Mouse (Mus musculus) gastrocnemius, adult 18-20 months (tissue): ENCODE measurements at regions not wholly inside any gene's neighbourhood (a gene's known extent, or its start where the extent isn't known, plus 50 kb on each side); places are given as distances from the start of the nearest gene placed in this dataset.

ENCODE experiments used
- DNase-seq: peaks from one replicate; pipeline ENCODE4 v3.0.0; 2021; ENCODE audit warnings: low spot score

DNA sequence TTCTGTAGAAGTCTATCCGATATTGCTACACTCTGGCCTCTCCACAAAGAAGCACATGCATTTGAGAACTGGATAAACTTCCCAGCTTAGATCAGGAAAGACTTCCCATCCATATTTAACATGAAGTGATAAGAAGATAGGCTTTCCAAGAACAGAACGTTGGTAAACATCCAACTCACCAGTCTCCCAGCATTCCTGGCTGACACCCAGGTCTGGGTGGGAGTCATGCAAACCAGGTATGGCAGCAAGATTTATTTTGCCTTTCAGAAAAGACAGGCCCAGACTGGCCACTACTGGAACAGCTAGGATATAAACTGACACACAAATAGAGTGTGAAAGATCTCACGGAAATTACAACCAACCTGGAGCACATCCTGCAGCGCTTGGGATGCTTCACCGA, 459.6 kb downstream of the Psat1 start:
- DNase-seq, result no peak

DNA sequence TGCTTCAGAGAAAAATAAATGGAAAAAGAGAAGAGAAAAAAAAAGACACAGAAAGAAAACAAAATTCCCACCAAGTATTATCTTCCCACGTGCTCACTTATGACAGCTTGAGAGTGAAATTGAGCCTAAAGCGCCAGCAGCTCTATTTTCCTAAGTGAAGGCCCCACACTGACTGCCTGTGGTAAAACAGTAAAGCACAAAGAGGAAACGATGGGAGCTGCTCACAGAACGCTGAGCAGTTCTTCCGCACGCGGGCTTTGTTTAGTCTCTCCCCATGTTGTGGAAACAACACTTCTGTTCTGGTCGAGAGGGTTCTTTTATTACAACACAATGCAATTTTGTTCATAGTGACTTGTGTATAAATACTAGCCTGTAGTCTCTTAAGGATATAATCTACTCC, 465.5 kb downstream of the Psat1 start:
- DNase-seq, result no peak

DNA sequence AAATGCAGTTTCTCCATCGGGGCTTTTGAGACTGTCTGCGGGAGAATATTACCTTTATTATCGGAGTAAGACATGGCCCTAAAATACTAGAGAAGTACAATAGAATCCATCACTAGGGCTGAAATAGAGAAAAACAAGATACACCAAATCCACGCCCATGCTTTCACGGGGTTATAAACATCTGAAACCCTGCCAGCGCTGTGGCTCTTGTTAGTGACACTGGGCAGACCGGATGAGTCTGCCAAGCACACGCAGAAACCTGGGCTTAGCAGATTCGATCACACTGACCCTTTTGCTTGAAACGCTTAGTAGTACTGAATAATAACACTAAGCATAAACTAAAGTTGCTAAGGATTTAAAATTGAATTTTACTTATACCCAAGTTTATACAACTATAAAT, 477.6 kb downstream of the Psat1 start:
- no peak for DNase-seq

DNA sequence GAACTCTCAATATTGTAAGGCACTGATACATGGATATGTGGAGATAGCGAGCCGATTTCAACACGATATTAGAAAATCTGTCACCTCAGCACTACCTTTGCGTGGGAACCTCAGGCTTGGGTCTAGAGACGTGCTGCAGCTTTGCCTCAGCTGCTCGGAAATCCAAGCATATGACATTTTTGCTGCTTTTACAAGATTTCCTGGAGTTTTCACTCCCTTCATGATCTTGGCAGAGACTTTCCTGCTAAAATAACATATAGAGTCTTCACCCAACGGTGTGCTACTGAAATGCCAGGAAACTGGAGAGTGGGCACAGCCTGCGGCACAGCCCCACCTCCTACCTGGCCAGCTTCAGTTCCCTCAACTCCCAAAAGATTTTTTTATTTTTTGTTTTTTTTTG, 480.4 kb downstream of the Psat1 start:
- no peak for DNase-seq

DNA sequence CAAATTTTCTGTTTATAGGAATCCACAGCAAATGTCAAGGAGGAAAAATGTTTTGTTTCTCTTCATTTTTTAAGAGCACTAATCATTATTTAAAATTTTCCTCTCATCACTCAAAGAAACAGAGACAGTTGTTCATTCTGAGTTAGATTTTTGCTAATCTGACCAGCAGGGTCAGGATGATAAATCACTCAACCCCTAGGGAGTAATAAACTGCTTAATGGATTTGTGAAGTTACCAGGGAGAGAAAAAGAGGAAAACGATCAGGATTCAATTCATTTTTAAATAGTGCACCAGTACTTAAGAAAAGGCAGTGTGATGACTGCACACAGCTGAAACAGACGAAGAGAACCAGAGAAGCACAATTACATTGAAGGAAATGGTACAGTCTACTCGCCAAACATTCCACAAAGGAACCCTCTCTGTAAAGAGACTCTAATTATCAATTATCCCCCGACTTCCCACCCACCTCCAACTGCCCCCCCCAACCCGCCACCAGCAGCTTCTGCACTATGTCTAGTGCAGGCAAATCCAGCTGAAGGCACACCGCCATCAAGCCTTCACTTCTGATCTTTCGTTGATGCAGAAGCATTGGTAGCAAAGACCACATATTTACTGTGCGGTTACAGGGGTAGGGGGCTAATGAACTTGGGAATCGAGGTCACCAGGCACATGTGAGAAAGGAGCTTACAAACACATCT, 481.9 kb downstream of the Psat1 start:
- DNase-seq, result no peak

DNA sequence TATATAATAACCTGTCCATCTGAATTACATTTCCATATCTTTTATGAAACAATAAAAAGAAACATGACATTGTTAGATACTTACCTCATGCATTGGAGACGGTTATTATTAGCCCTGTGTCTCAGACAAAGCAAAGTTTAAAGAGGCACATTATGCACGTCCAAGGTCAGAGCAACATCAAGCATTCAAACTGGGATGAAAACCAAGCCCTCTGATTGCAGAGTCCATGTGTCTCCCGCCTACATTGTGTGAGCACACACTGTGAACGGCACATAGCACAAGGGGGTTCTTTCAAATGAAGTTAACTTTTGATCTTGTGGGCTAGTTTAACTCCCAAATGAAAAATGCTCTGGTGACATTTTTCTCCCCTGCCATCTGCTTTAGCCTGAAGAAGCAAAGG, 489.3 kb downstream of the Psat1 start:
- DNase-seq, result no peak

DNA sequence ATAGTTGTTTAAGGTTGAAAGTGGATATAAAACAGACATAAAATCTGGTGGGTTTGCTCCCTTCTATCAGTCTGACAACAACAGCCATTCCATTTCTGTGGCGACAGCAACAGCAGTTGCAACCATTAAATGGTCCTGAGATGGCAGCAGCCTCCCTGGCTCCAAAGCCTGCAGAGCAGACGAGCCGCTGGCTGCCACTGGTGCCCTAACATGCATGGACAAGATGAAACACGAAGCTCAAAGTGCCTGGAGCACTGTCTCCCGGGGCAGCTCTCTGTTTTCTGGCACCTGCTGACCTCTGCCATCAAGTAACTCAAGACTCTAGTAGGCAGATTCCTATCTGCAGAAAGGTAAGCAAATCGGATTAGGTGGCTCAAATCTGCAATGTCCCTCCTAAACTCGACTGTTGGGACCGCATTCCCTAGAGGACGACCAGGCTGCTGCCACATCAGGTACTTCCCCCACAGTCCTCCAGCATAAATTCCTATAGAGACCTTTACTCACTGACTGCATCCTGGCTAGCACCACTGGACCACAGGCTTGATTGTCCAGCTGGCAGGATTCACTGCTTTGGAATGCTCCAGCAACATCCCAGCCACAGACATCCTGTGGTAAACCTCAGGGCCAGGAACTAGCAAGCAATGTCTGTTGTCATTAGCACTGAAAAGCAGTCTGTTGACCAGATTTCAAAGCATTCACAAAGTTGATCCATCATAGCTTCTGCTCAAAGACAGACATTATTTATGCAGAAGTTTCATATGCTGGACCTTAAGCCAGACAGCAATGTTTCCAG, 490.0 kb downstream of the Psat1 start:
- no peak for DNase-seq

DNA sequence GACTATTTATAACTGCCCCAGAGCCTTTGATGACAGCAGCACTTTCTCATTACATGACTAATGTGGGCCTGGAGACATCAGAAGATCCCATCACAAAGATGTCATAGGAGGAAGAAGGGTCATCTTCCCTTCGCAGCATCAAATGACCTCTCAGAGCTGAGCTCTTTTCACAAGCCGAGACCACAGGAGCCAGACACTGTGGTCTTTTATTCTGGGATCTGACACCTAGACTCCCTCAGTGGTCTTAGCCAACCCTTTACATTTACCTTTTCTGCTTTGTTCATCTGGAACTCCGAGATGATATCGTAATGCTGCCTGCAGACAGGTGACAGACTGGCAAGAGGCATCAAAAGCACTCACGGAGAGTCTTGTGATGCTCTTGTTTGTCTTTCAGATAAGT, 498.1 kb downstream of the Psat1 start:
- no peak for DNase-seq

DNA sequence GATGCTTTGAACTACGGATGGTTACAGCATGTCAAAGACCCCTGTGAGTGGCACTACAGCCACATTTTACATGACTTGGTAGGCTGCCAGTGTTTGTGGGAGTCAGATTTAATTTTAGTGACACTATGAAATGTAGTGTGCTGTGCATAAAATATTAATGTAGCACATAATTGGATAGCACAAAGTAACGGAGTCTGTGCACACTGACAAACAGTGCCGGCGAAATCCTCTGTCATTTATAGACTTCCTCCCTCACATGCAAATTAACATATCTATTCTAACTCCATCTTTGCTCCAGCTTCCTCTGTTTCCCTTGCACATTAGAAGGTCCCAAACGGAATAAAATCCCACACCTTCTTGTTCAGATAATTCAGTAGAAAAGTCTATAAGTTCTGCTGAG, 515.3 kb downstream of the Psat1 start:
- DNase-seq, result no peak

DNA sequence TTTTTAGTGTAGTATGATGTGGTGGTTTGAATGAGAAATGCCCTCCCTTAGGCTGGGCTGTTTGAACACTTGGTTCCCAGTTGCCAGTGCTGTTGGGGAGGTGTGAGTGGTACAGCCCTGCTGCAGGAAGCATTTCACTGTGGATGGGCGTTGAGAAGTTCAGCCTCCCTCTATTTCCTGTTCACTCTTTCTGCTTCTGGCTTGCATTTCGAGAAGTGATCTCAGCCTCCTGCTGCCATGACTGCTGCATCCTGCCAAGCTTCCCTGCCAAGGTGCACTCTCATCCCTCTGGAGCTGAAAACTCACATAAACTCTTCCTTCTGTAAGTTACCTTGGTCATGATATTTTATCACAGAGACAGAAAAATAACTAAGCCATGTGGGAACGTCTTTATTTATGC, 525.8 kb downstream of the Psat1 start:
- no peak for DNase-seq

DNA sequence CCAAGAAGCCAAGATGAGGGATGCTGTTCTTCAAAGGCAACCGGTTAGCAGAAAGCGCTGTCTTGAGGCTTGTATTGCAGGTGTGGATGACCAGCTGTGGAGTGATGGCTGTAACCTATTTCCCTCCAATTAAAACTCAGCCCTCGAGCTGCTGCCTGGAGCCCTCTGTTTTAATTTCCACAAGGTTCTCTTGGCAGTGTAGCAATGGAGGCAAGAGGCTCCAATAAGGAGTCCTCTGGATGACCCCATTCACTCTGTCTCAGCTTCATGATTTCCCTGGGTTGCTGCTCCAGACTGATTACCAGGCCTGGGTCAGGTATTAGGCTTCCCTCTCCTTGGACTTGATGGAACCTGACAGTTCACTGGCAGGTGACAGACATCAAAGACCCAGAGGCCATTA, 548.5 kb downstream of the Psat1 start:
- DNase-seq, result no peak

DNA sequence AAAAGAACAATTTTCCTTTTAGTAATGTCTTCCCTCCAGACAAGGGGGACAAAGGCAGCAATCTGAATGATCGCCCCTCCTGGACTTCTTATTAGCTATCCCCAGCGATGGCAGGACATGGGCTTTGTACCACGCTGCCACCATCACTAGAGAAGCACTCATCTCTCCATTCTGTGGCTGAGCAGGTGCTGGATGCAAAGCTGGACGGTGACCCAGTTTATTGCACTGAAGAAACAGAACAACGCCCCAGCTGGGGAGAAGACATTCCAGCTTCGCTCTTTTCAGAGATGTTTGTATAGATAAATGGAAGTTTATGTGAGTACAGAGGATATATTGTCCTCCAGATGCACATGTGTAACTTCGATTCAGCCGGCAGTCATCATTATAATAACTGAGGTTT, 575.5 kb downstream of the Psat1 start:
- no peak for DNase-seq

DNA sequence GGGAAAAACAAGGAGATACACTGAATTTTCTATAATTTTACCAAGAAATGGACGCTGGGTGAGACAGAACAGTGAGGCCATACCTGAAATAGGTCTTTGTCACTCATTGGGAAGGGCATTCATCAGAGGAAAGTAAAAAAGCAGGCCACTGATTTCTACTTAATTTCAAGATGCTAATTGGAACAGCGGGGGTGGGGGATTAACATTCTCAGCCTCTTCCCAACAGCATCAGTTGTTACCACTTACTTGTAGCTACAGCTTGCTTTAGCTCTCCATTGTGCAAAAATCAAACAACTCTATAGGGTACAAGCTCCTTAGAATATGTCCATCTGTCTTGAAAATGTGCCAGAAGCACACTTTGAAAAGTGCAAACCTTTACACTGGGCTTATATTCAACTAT, 580.2 kb downstream of the Psat1 start:
- no peak for DNase-seq

DNA sequence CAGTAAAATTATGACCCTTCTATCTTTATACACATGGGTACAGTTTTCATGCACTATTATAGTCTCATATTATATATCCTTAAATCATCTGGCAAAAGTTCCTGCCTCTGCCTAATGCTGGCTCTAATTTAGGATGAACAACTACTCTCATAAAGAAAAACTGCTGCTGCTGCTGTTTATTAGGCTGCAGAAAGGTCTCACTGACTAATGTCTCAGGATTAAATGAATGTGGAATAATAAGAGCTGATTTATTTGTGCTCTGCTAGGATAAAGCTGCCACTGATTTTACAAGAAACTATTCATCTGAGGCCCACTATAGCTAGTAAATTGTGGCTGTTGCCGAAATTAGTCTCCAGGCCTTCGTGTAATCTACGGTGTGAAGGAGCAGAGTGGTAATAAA, 590.0 kb downstream of the Psat1 start:
- no peak for DNase-seq

DNA sequence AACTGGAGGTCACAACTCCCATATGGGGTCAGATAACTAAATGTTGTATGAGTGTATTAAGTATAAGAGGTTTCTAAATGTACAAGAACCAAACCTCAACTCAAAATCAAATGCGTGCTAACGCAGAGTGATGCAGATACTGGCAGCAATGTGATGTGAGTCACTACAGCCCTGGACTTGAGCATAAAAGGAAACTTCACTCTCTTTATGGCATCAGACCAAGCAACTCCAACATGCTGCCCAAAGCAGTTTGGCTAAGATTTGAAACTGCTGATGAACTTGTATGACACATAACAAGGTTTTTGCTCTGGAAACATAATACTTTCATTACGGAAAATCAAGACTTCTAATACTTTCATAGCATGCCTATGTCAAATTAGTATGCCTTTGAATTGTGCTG, 598.8 kb downstream of the Psat1 start:
- DNase-seq, result no peak

DNA sequence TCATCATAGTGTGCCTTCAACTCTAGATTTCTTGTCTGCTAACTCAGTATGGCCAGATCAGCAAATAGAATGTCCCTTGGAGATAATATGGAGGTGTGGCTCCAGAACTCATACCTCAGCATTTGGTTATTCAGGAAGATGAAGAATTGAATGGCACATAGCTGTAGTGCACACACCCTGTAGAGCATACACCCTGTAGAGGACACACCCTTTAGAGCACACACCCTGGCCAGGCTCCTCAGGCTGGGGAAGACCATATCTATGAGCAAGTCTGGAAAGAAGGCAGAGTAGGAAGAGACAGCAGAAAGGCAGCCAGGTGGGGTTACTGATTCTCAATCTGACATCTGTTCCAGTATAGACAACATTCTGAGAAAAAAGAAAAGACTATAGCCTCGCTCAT, 604.9 kb downstream of the Psat1 start:
- no peak for DNase-seq

DNA sequence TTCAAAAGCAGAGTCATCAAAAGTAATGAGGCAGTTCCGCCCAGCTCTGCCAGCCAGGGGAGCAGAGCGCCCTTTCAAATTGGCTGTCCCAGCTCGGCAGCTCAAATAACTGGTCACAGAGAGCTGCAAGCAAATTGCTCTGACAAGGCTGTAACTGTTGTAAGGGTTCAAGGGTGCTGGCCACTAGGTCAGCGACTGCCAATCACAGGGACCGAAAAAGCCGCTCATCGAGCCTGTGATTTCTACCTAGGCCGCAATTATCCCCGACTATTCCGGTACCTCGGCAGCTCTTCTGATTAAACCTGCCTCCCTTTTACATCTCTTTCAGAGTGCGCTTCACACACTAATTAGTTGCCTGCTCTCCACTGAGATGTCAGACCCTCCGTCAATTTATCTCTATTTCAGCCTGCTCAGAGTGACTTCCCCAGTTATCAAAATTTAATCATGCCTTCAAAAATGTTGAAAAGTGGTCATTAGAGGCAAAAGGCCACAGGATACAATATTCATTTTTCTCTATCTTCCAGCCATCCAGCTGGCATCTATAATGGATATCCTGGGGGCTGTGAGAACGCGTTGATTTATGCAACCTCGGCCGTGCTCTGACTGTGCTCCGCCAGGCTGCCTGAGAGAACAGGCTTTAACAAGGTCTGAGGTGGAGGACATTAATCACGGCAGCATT, 606.7 kb downstream of the Psat1 start:
- DNase-seq, result no peak

DNA sequence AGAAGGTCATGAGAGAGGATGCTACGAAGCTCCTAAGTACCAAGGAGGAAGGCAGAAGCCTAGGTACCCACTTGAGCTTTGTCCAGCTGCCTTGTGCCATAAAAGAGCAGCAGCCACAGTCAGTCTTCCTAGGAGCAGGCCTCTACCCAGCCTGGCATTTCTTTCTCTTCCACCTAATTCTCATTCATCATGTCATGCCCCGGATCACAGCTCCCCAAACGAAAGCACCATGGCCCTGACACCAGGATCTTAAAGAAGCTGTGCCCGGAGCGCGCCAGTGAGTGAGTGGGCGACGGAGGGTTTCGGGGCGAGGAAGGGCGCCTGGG, 607.2 kb downstream of the Psat1 start:
- DNase-seq, result no peak

DNA sequence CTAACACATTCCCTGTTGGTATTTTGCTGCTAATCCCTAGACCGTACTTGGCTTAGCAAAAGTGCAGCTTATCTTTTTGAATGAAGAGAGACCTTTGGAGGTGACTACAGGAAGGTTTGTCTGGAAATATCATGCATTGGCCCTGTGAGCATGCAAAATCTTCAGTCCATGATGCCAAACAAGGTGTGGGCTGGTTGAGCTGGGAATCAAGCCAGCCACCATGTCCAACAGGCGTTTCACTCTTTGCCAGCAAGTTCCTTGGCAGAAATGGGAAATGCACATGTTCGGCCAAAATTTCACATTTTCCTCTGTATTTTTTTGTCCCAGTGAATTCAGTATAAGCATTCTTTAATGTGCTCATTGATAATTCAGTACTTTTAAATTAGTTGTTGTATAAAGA, 617.0 kb downstream of the Psat1 start:
- no peak for DNase-seq

DNA sequence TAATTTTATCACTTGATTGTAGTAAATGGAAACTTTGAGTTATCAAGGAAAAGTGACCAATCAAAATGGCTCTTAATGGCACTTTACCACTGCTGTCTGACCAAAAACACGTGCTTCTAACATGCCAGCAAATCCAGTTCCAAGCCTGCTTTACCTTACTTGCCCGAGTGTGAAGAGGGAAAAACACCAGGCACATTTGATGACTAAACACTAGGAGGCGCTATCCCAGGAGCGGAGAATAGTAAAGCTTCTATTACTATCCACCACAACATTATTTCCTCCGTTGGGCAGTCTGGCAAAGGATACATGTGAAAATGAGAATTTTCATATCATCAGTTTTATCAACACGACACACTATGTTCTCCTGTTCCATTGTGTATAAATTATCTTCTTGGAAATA, 647.7 kb downstream of the Psat1 start:
- DNase-seq, result no peak

DNA sequence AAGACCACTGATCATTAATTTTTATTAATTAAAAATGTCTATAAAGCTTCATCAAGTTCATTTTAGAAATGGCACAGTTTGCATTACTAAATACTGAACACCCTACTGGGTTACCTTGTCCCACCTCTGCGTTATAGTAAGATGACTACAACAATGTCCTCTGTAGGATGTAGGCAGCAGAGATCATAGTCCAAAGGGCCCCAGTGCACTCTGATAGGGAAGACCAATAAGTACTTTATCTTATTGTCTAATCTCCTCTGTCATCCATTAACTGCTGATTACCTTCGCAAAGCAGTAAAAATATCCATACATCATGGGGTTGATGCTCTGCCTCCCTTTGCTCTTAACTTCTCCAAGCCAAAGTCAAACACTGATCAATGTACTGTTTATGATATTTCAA, 662.1 kb downstream of the Psat1 start:
- DNase-seq, result no peak

DNA sequence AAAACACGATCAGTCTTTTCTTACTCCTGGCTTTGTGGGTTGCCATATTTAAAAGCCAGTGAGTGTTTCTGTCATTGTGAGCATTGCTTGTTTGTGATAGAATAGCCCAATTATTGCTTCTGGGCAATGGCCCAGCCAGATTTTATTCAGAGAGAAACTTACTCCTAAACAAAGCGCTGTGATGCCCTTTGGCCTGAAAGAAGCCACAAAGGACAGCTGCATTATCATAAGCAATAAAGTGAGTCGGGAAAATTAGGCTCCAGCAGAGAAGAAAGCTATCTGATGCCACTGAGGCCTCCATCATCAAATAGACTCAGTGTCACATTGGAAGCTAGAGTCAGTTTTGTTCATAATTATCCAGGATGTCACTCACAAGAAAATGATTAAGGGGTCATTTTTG, 644.9 kb upstream of the Tle4 start:
- no peak for DNase-seq
